Mouse (Mus musculus) neural tube, embryonic 11.5 days (tissue): ENCODE data around the gene Slco1a5. TPM values are rescaled to one million over a fixed set of nuclear protein-coding genes. Genes with fewer than 3 reads are reported as not detected.

Experiments used
- ATAC-seq: fragments of 200-750 bp; cut with Nextera tagmentation; 2 replicates; pipeline ENCODE4 v1.8.0; 2017; ENCODE audit warnings: moderate number of reproducible peaks, mild to moderate bottlenecking, moderate TSS enrichment, moderate library complexity; ENCODE audit not compliant: insufficient read depth, low FRiP score, low TSS enrichment
- DNase-seq: peaks from one replicate; pipeline ENCODE4 v3.0.0-alpha.2; 2015; ENCODE audit warnings: low spot score
- H3K27ac ChIP-seq: fragments of 300-500 bp; sonication (generic); 2 replicates; pipeline ENCODE4 v1.5.1; 2014; ENCODE audit warnings: low read depth, mild to moderate bottlenecking, low read length
- H3K27me3 ChIP-seq: fragments of 300-500 bp; sonication (generic); 2 replicates; pipeline ENCODE4 v1.6.1; 2014; ENCODE audit warnings: mild to moderate bottlenecking, low read length, mixed read lengths; ENCODE audit not compliant: control insufficient read depth, insufficient read depth
- H3K36me3 ChIP-seq: fragments of 300-500 bp; sonication (generic); 2 replicates; pipeline ENCODE4 v1.6.1; 2014; ENCODE audit warnings: mild to moderate bottlenecking, low read length, moderate library complexity, mixed read lengths; ENCODE audit not compliant: control insufficient read depth, insufficient read depth
- H3K4me1 ChIP-seq: fragments of 300-500 bp; sonication (generic); 2 replicates; pipeline ENCODE4 v1.6.1; 2014; ENCODE audit warnings: low read length, mixed read lengths; ENCODE audit not compliant: control insufficient read depth, insufficient read depth
- H3K4me2 ChIP-seq: fragments of 300-500 bp; sonication (generic); 2 replicates; pipeline ENCODE4 v1.6.1; 2014; ENCODE audit warnings: low read depth, mild to moderate bottlenecking, moderate library complexity
- H3K4me3 ChIP-seq: fragments of 300-500 bp; sonication (generic); 2 replicates; pipeline ENCODE4 v1.5.1; 2014; ENCODE audit warnings: low read depth, low read length
- H3K9ac ChIP-seq: fragments of 300-500 bp; sonication (generic); 2 replicates; pipeline ENCODE4 v1.6.1; 2014; ENCODE audit warnings: mild to moderate bottlenecking, low read length
- H3K9me3 ChIP-seq: fragments of 300-500 bp; sonication (generic); 2 replicates; pipeline ENCODE4 v1.6.1; 2016; ENCODE audit warnings: low read length; ENCODE audit not compliant: control insufficient read depth
- WGBS: fragments of 180-500 bp; shearing (Covaris S2); extraction: QIAGEN DNeasy Blood & Tissue Kit; methylation state at CpG from one replicate; pipeline ENCODE4 v1.1.7; 2014; 5-methylcytosine and 5-hydroxymethylcytosine counted together
- polyA plus RNA-seq: library from polyadenylated mRNA; unstranded; fragments of >200 nt; fragmentation: Nextera tagmentation; extraction: Ambion mirVana; gene quantifications from 2 replicates; pipeline ENCODE4 v1.2.1, GENCODE M21; 2014

Slco1a5 gene
- polyA plus RNA-seq, 1 experiment from 2014 or later = 0.12 TPM

DNA sequence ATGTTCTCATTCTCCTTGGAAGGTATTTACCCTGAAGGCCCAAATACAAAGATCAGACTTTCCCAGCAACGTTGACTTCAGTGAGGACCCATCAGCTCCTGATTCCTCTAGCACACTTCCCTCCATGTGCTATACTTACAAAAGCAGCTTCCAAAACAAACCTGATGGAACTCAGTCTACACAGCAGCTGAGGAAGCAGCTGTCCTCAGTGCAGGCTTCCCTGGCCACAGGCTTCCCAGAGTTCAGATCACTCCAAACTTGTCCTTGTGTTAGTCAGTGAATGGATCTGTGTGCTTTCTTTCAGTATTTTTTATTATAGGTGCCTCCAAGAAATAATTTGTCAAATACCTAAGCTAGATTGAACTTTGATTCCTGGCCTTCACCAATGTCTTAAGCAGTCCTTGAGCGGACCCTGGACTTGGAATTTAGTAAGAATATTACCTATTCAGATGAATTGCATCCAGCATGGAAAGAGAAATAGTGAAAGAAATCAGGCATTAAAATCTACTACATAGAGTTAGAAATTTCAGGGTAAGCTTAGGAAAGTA lies 136.8 kb downstream of the Slco1a5 start:
- Histone ChIP-seq H3K36me3 (no peaks in the 10 kb centered on the region), H3K4me1 (no peaks in the 10 kb centered on the region), H3K27me3 (no peaks in the 10 kb centered on the region), H3K9me3 (no peaks in the 10 kb centered on the region), H3K4me2 (no peak overlapping the region), H3K4me3 (no peak overlapping the region), H3K9ac (no peak overlapping the region), H3K27ac (no peak overlapping the region)
- ATAC-seq (no peak), DNase-seq (no peak)
- 79% methylated on average over 2 of the region's 2 CpGs for WGBS

Other genes with a start within 250 kb of the Slco1a5 start
- gene Slco1a6, start 114.5 kb downstream of the Slco1a5 start, polyA plus RNA-seq = not detected in 2 replicates
- not detected in 2 replicates for gene Iapp, start 24.6 kb downstream of the Slco1a5 start, polyA plus RNA-seq
- gene Pyroxd1, start 22.7 kb upstream of the Slco1a5 start, polyA plus RNA-seq = 16.6 and 22.2 TPM in 2 replicates
- gene Recql, start 64.1 kb upstream of the Slco1a5 start, polyA plus RNA-seq = 37.6 and 37.9 TPM in 2 replicates
- gene Golt1b, start 64.2 kb upstream of the Slco1a5 start, polyA plus RNA-seq = 120 and 122 TPM in 2 replicates
- gene Spx, start 90.5 kb upstream of the Slco1a5 start, polyA plus RNA-seq = 0.56 and 0.78 TPM in 2 replicates
- gene Gys2, start 150.1 kb upstream of the Slco1a5 start, polyA plus RNA-seq = not detected in 2 replicates
- gene Ldhb, start 185.0 kb upstream of the Slco1a5 start, polyA plus RNA-seq = 517 and 530 TPM in 2 replicates
- gene Kcnj8, start 248.6 kb upstream of the Slco1a5 start, polyA plus RNA-seq = 3.4 and 3.6 TPM in 2 replicates